Mouse (Mus musculus) testis, adult 2 months (tissue): ENCODE results near the gene Hilpda. TPM values are rescaled to one million over a fixed set of nuclear protein-coding genes. Genes with fewer than 3 reads are reported as not detected.

Experiments used
- H3K27ac ChIP-seq: fragments of 200-500 bp; 2 replicates; pipeline ENCODE4 v1.5.1; 2012; ENCODE audit warnings: low read depth, low read length; ENCODE audit not compliant: control insufficient read depth, insufficient read depth
- H3K27me3 ChIP-seq: fragments of 200-500 bp; 2 replicates; pipeline ENCODE4 v1.6.1; 2012; ENCODE audit warnings: mild to moderate bottlenecking, low read length, moderate library complexity; ENCODE audit not compliant: control insufficient read depth, insufficient read depth
- H3K36me3 ChIP-seq: fragments of 200-500 bp; 2 replicates; pipeline ENCODE4 v1.6.1; 2012; ENCODE audit warnings: mild to moderate bottlenecking, low read length; ENCODE audit not compliant: control insufficient read depth, insufficient read depth
- H3K4me1 ChIP-seq: fragments of 200-500 bp; 2 replicates; pipeline ENCODE4 v1.6.1; 2012; ENCODE audit warnings: low read length; ENCODE audit not compliant: control insufficient read depth, insufficient read depth
- H3K4me3 ChIP-seq: fragments of 200-500 bp; 2 replicates; pipeline ENCODE4 v1.5.1; 2012; ENCODE audit warnings: low read depth, mild to moderate bottlenecking, low read length, moderate library complexity, mixed read lengths; ENCODE audit not compliant: control insufficient read depth
- CTCF ChIP-seq: fragments of 200-500 bp; IDR thresholded peaks from 2 replicates; pipeline ENCODE4 v1.5.1; 2012; ENCODE audit warnings: low read depth, mild to moderate bottlenecking, inconsistent platforms, low read length, moderate library complexity; ENCODE audit not compliant: control insufficient read depth, insufficient read depth, insufficient replicate concordance
- POLR2A ChIP-seq: fragments of 200-500 bp; IDR thresholded peaks from 2 replicates; pipeline ENCODE4 v1.6.1; 2012; ENCODE audit warnings: low read depth, mild to moderate bottlenecking, inconsistent platforms, low read length, moderate library complexity; ENCODE audit not compliant: control insufficient read depth
- polyA plus RNA-seq: library from polyadenylated mRNA; depleted of rRNA; stranded (reverse); fragments of >200 nt; gene quantifications from 2 replicates; pipeline ENCODE4 v1.2.3, GENCODE M21; 2012

The Hilpda gene
- polyA plus RNA-seq, 1 experiment = 56.2 TPM

GRCm38 (mm10) chr6:29278513-29279267, 6.4 kb downstream of the Hilpda start:
- Histone ChIP-seq H3K36me3 (no peaks in the 10 kb centered on the region; the same call in 1 of the 2 replicates), H3K27ac (0 out of 2 replicates have a peak overlapping the region, but pooled peaks have one; percentile 23), H3K4me1 (no peaks in the 10 kb centered on the region), H3K27me3 (no peaks in the 10 kb centered on the region), H3K4me3 (peak overlapping the region; percentile 39; the same call in 1 of the 2 replicates)
- TF ChIP-seq CTCF (peak; percentile 16; the same call in 1 of the 2 replicates), POLR2A (no peak)

- H3K27me3 ChIP-seq = no peaks in the 10 kb centered on the region
- peak within 1 kb of the TSS; percentile 77 for H3K4me3 ChIP-seq
- 0 out of 2 replicates have a peak within 1 kb of the TSS, but pooled peaks have one; percentile 23 for H3K27ac ChIP-seq
- TF ChIP-seq CTCF = no peak
- TF ChIP-seq POLR2A = no peak
- H3K4me1 ChIP-seq = no peaks in the 10 kb centered on the region
- no peaks in the 10 kb centered on the region; the same call in 1 of the 2 replicates for H3K36me3 ChIP-seq
Measured at GRCm38 (mm10) chr6:29279293-29279692, 7.0 kb downstream of the Hilpda start, which contains the start of gene Fam71f2. Fam71f2 (plus strand) TSS chr6:29279593.

GRCm38 (mm10) chr6:29280671-29281070, 8.4 kb downstream of the Hilpda start:
- no peaks in the 10 kb centered on the region for H3K4me1 ChIP-seq
- H3K27ac ChIP-seq = no peak overlapping the region

GRCm38 (mm10) chr6:29286870-29287269, 14.6 kb downstream of the Hilpda start:
- Histone ChIP-seq H3K4me1 (no peaks in the 10 kb centered on the region), H3K27ac (no peak overlapping the region), H3K27me3 (no peaks in the 10 kb centered on the region), H3K4me3 (no peak overlapping the region), H3K36me3 (no peaks in the 10 kb centered on the region; the same call in 1 of the 2 replicates)
- TF ChIP-seq CTCF = no peak
- TF ChIP-seq POLR2A = no peak

More at GRCm38 (mm10) chr6:29280671-29281070, 8.4 kb downstream of the Hilpda start:
- Histone ChIP-seq H3K27me3 (no peaks in the 10 kb centered on the region), H3K4me3 (peak overlapping the region; percentile 79), H3K36me3 (no peaks in the 10 kb centered on the region; the same call in 1 of the 2 replicates)
- TF ChIP-seq POLR2A (no peak), CTCF (no peak)

- no peak overlapping the region for H3K4me3 ChIP-seq
- H3K27me3 ChIP-seq = no peaks in the 10 kb centered on the region
- H3K36me3 ChIP-seq = no peaks in the 10 kb centered on the region; the same call in 1 of the 2 replicates
- H3K27ac ChIP-seq = no peak overlapping the region
- no peaks in the 10 kb centered on the region for H3K4me1 ChIP-seq
- no peak for TF ChIP-seq CTCF
- no peak for TF ChIP-seq POLR2A
Measured at GRCm38 (mm10) chr6:29287481-29287880, 15.2 kb downstream of the Hilpda start.

GRCm38 (mm10) chr6:29287944-29288343, 15.7 kb downstream of the Hilpda start:
- no peaks in the 10 kb centered on the region for H3K4me1 ChIP-seq
- H3K4me3 ChIP-seq = no peak overlapping the region
- no peak for TF ChIP-seq POLR2A
- no peak for TF ChIP-seq CTCF
- no peaks in the 10 kb centered on the region for H3K27me3 ChIP-seq
- H3K27ac ChIP-seq = no peak overlapping the region
- H3K36me3 ChIP-seq = no peaks in the 10 kb centered on the region; the same call in 1 of the 2 replicates

- H3K27ac ChIP-seq = no peak overlapping the region
- H3K36me3 ChIP-seq = no peaks in the 10 kb centered on the region
- H3K4me3 ChIP-seq = no peak overlapping the region
- no peaks in the 10 kb centered on the region for H3K4me1 ChIP-seq
- H3K27me3 ChIP-seq = no peaks in the 10 kb centered on the region
- TF ChIP-seq CTCF (no peak), POLR2A (no peak)
Measured at GRCm38 (mm10) chr6:29288651-29289050, 16.4 kb downstream of the Hilpda start.
